Mouse (Mus musculus) forebrain, embryonic 14.5 days (tissue): ENCODE measurements around the gene Fbxo8. TPM values are rescaled to one million over a fixed set of nuclear protein-coding genes. Genes with fewer than 3 reads are reported as not detected.

Experiments used
- microRNA-seq: library from miRNA; unstranded; fragments of <30 nt; microRNA quantifications from one replicate; pipeline ENCODE4, GENCODE M21; 2016
- polyA plus RNA-seq: library from polyadenylated mRNA; unstranded; fragments of >200 nt; fragmentation: Nextera tagmentation; extraction: Ambion mirVana; gene quantifications from 2 replicates; pipeline ENCODE4 v1.2.1, GENCODE M21; 2014

The Fbxo8 gene
- polyA plus RNA-seq, 1 experiment from 2014 or later, result 43.4 TPM

Small RNA genes within 50 kb of the gene (microRNA-seq; reads per million reads assigned to microRNA genes)
- gene Gm25992, result not detected

Other genes with a start within 250 kb of the Fbxo8 start
- gene Cep44, start within 50 bp of the Fbxo8 start, polyA plus RNA-seq, result 29.3 and 34.1 TPM in 2 replicates